11 mouse cellular contexts compared by ENCODE assay signal in genomic region chr7:126288104-126288497, GRCm38 (mm10). TPM values are rescaled to one million over a fixed set of nuclear protein-coding genes. Genes with fewer than 3 reads are reported as not detected.
DNase-seq lines count a peak whose midpoint lies in the region; ATAC-seq and TF ChIP-seq lines count a peak whose summit lies in the region.
"Had no signal": no experiment of that assay in that cellular context is flagged by ENCODE, and none has a peak within 500 bp of the region (broad histone marks: within the 10 kb centered on the region; RNA-seq: fewer than 3 reads in every experiment).

No protein-coding gene starts in this region.

- ATAC-seq in hindbrain, embryonic 11.5 days (ENCODE audit: low FRiP score): no peak
- ATAC-seq in hindbrain, postnatal 0 days: no peak
- no peak for ATAC-seq in hindbrain, embryonic 13.5 days (ENCODE audit: low FRiP score)

- H3K4me2 ChIP-seq in hindbrain, embryonic 11.5 days (replicated peaks; ENCODE audit: low read depth, low read length): no peak overlapping the region
- H3K4me2 ChIP-seq in hindbrain, postnatal 0 days (ENCODE audit: low read depth, low read length): no peak overlapping the region
- peak overlapping the region; percentile 18 for H3K4me2 ChIP-seq in hindbrain, embryonic 13.5 days

- TF ChIP-seq CTCF in hindbrain, postnatal 0 days (IDR thresholded peaks at IDR 0.05; ENCODE audit: low read depth): no peak
- TF ChIP-seq CTCF in E14TG2a.4 (conservative IDR thresholded peaks at IDR 0.05; ENCODE audit: low read length): no peak

- 79% methylated on average over 2 of the region's 2 CpGs for WGBS in hindbrain, embryonic 11.5 days
- 66% methylated on average over 2 of the region's 2 CpGs for WGBS in hindbrain, postnatal 0 days
- WGBS in hindbrain, embryonic 13.5 days: 78% methylated on average over 2 of the region's 2 CpGs

- H3K27me3 ChIP-seq in hindbrain, embryonic 11.5 days (ENCODE audit: control insufficient read depth, insufficient read depth, low read length): no peaks in the 10 kb centered on the region
- no peaks in the 10 kb centered on the region for H3K27me3 ChIP-seq in hindbrain, postnatal 0 days (ENCODE audit: insufficient read depth, low read length)
- H3K27me3 ChIP-seq in E14TG2a.4 (ENCODE audit: insufficient read depth, low read length): peaks cover 29% of the 10 kb centered on the region
- H3K27me3 ChIP-seq in hindbrain, embryonic 13.5 days: no peaks in the 10 kb centered on the region

- peaks cover 17% of the 10 kb centered on the region for H3K36me3 ChIP-seq in hindbrain, embryonic 11.5 days (ENCODE audit: control insufficient read depth, insufficient read depth, low read length)
- H3K36me3 ChIP-seq in hindbrain, postnatal 0 days (ENCODE audit: insufficient read depth, low read length): peaks cover 17% of the 10 kb centered on the region
- peaks cover 86% of the 10 kb centered on the region for H3K36me3 ChIP-seq in E14TG2a.4 (ENCODE audit: insufficient read depth, low read length)
- peaks cover 76% of the 10 kb centered on the region for H3K36me3 ChIP-seq in hindbrain, embryonic 13.5 days

- no peak overlapping the region for H3K9ac ChIP-seq in hindbrain, embryonic 11.5 days (ENCODE audit: low read depth, low read length)
- no peak overlapping the region for H3K9ac ChIP-seq in hindbrain, postnatal 0 days (replicated peaks; ENCODE audit: low read length)
- H3K9ac ChIP-seq in hindbrain, embryonic 13.5 days: peak overlapping the region; percentile 44

- no peaks in the 10 kb centered on the region for H3K9me3 ChIP-seq in hindbrain, embryonic 11.5 days (ENCODE audit: control insufficient read depth, low read length)
- no peaks in the 10 kb centered on the region for H3K9me3 ChIP-seq in hindbrain, postnatal 0 days (ENCODE audit: low read length)
- H3K9me3 ChIP-seq in E14TG2a.4 (ENCODE audit: low read length): no peaks in the 10 kb centered on the region
- no peaks in the 10 kb centered on the region for H3K9me3 ChIP-seq in hindbrain, embryonic 13.5 days

- peak; percentile 62 for DNase-seq in adrenal gland, adult 2 months
- no peak for DNase-seq in adrenal gland, postnatal 25 days
- DNase-seq in hindbrain, embryonic 11.5 days (ENCODE audit: low spot score): no peak
- no peak for DNase-seq in hindbrain, postnatal 0 days (ENCODE audit: low spot score)
- no peak for DNase-seq in retina, postnatal 1 day
- no peak for DNase-seq in left cerebral cortex, adult 11 months (ENCODE audit: low spot score)
- DNase-seq: gastrocnemius, postnatal 10 days; kidney, adult 18-20 months had no signal

- H3K27ac ChIP-seq in hindbrain, embryonic 11.5 days (ENCODE audit: low read depth, low read length): peak overlapping the region; percentile 42; the same call in 1 of the 2 replicates
- no peak overlapping the region for H3K27ac ChIP-seq in hindbrain, postnatal 0 days
- H3K27ac ChIP-seq in hindbrain, embryonic 13.5 days: peak overlapping the region; percentile 75

- peaks cover 7% of the 10 kb centered on the region for H3K4me1 ChIP-seq in hindbrain, embryonic 11.5 days (replicated peaks; ENCODE audit: control insufficient read depth, insufficient read depth, low read length)
- peaks cover 13% of the 10 kb centered on the region; the same call in 1 of the 2 replicates for H3K4me1 ChIP-seq in hindbrain, postnatal 0 days (ENCODE audit: insufficient read depth, low read length)
- H3K4me1 ChIP-seq in E14TG2a.4 (replicated peaks; ENCODE audit: low read depth, low read length): peaks cover 94% of the 10 kb centered on the region
- peaks cover 79% of the 10 kb centered on the region for H3K4me1 ChIP-seq in hindbrain, embryonic 13.5 days (replicated peaks)

- H3K4me3 ChIP-seq in hindbrain, embryonic 11.5 days (ENCODE audit: low read depth, low read length): no peak overlapping the region
- no peak overlapping the region for H3K4me3 ChIP-seq in hindbrain, postnatal 0 days (ENCODE audit: low read length)
- peak overlapping the region; percentile 23 for H3K4me3 ChIP-seq in E14TG2a.4 (replicated peaks; ENCODE audit: low read length)
- H3K4me3 ChIP-seq in hindbrain, embryonic 13.5 days: no peak overlapping the region
- H3K4me3 ChIP-seq: myocyte had no signal

RNA-seq across cellular contexts. Expression of gene Sbk1, which starts 15.7 kb away (rescaled TPM):
- total RNA-seq in adrenal gland, adult 2 months (2021): 10 to 100 TPM; 32.4 to 91.1 TPM
- polyA plus RNA-seq in adrenal gland, adult 2 months (2012; rRNA removed): 112 and 178 TPM in 2 replicates
- 72.1 and 102 TPM in 2 replicates for total RNA-seq in adrenal gland, postnatal 25 days (2021)
- 137 and 161 TPM in 2 replicates for polyA plus RNA-seq in hindbrain, embryonic 11.5 days (2014; fragmentation: Nextera tagmentation; extraction: Ambion mirVana)
- total RNA-seq in hindbrain, postnatal 0 days (2014; rRNA removed): 530 and 565 TPM in 2 replicates
- 138 and 161 TPM in 2 replicates for polyA plus RNA-seq in hindbrain, postnatal 0 days (2015; fragmentation: Nextera tagmentation; extraction: Ambion mirVana)
- 248 and 253 TPM in 2 replicates for polyA plus RNA-seq in hindbrain, embryonic 13.5 days (2015; fragmentation: Nextera tagmentation; extraction: Ambion mirVana)
